Mouse (Mus musculus) lung, adult 2 months (tissue): Measurements from ENCODE around the gene Rab39.

Experiments used
- CTCF ChIP-seq: fragments of 200-500 bp; IDR thresholded peaks from 2 replicates; pipeline ENCODE4 v1.5.1; 2011; ENCODE audit warnings: mild to moderate bottlenecking, low read length, control low read depth; ENCODE audit not compliant: insufficient read depth
- POLR2A ChIP-seq: fragments of 200-500 bp; IDR thresholded peaks from 2 replicates; pipeline ENCODE4 v1.6.1; 2011; ENCODE audit warnings: low read depth, mild to moderate bottlenecking, control low read depth, low read length, borderline replicate concordance; ENCODE audit errors: extremely low read depth

GRCm38 (mm10) chr9:53673571-53673970 is 32.5 kb downstream of the Rab39 start:
- no peak for TF ChIP-seq POLR2A
- peak; percentile 54 for TF ChIP-seq CTCF
